Mouse (Mus musculus) neural tube, postnatal 0 days (tissue): ENCODE measurements around the gene Tmem87b. TPM values are rescaled to one million over a fixed set of nuclear protein-coding genes. Genes with fewer than 3 reads are reported as not detected.

Experiments
- polyA plus RNA-seq: library from polyadenylated mRNA; unstranded; fragments of >200 nt; fragmentation: Nextera tagmentation; extraction: Ambion mirVana; gene quantifications from 2 replicates; pipeline ENCODE4 v1.2.1, GENCODE M21; 2015

Tmem87b gene
- 37.9 and 41.1 TPM in 2 replicates for polyA plus RNA-seq

DNA sequence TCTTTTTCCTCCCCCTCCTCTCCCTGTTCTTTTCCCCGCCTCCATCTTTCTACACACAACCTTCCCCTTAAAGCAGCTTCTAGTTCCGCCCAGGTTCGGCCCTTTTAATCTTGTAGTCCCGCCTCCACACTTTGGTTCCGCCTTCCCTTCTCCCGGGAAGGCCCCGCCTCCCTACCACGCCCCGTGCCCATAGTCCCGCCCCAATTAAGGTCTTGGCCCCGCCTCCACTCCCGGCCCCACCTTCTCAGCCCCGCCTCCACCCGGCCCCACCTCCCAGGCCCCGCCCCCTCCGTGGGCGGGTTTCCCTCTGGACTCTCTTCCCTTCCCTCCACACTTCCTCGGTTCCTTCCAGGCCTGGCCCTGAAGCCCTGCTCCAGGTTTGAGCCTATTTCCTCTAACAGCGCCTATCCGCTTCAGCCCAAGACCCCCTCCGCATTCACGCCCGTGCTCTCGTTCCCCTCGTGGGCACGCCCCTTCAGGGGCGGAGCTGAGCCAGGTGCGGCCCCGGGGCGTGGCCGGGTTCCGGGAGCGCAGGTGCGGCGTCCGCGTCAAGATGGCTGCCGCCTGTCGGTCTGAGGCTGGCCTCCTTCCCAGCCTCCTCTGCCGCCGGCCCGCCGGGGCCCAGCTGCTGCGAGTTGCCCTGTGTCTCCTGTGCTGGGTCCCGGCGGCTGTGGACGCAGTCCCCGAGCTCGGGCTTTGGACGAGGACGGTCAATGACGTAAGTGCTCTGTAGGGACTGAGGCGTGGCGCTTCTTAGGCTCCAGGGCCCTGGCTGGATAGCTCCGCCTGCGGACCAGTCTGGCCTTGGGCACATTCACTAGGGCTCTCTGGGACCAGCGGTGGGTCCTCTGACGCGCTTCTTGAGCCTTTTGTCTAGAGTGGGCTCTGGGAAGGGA, at the start of gene Tmem87b:
Gene Tmem87b, plus strand, starts transcription at position 333 of the 896 bp plus-strand sequence.

DNA sequence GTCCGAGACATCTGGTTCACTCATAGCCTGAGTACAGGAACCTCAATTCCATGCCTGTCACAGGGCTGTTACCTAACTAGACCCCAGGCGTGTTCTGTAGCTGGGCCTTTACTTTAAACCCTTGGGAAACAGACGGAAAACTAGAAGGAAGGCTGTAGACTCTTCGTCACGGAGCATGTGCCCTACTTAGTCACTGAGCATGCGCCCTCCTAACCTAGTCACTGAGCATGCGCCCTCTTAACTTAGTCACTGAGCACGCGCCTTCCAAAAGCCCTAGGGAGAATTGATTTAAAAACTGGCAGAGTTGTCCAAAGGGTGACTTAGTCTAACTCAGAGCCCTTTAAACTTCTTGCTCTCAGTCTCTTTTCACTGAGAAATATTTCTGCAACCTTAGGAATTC, 44.7 kb downstream of the Tmem87b start, which contains the start of gene Fbln7:
Gene Fbln7, plus strand, starts transcription at position 346 of the 400 bp plus-strand sequence.

Other genes starting within 250 kb of the Tmem87b start
- not detected in 2 replicates for gene Spdye4c, start 226.9 kb upstream of the Tmem87b start, polyA plus RNA-seq
- 18.9 and 20.3 TPM in 2 replicates for gene Anapc1, start 130.7 kb upstream of the Tmem87b start, polyA plus RNA-seq
- 4.3 and 4.7 TPM in 2 replicates for gene Mertk, start 119.2 kb upstream of the Tmem87b start, polyA plus RNA-seq
- 5.4 and 5.8 TPM in 2 replicates for gene Fbln7, start 44.9 kb downstream of the Tmem87b start, polyA plus RNA-seq
- 12.6 and 14.2 TPM in 2 replicates for gene Zc3h8, start 126.0 kb downstream of the Tmem87b start, polyA plus RNA-seq
- 4.8 and 7.1 TPM in 2 replicates for gene Zc3h6, start 149.3 kb downstream of the Tmem87b start, polyA plus RNA-seq
- 23.0 and 28.1 TPM in 2 replicates for gene Gm10762, start 149.6 kb downstream of the Tmem87b start, polyA plus RNA-seq
- 0.63 and 0.98 TPM in 2 replicates for gene Vinac1, start 230.1 kb downstream of the Tmem87b start, polyA plus RNA-seq
- 41.3 and 47.1 TPM in 2 replicates for gene Ttl, start 247.8 kb downstream of the Tmem87b start, polyA plus RNA-seq